Mouse (Mus musculus): ENCODE results near the gene Lrrc1.

The Lrrc1 gene

GRCm38 (mm10) chr9:77502171-77502547 lies 42.5 kb downstream of the Lrrc1 start:
- no peak for DNase-seq (ENCODE audit: low read depth, low spot score)

GRCm38 (mm10) chr9:77499084-77499483 lies 45.6 kb downstream of the Lrrc1 start:
- DNase-seq (ENCODE audit: low read depth, low spot score), result no peak

GRCm38 (mm10) chr9:77498406-77498805 lies 46.3 kb downstream of the Lrrc1 start:
- DNase-seq (ENCODE audit: low read depth, low spot score), result no peak

GRCm38 (mm10) chr9:77497173-77497572 lies 47.5 kb downstream of the Lrrc1 start:
- DNase-seq (ENCODE audit: low read depth, low spot score), result no peak

- DNase-seq (ENCODE audit: low read depth, low spot score), result no peak
Observed at GRCm38 (mm10) chr9:77496540-77497062, 48.1 kb downstream of the Lrrc1 start.

GRCm38 (mm10) chr9:77494307-77494706 lies 50.4 kb downstream of the Lrrc1 start:
- no peak for DNase-seq (ENCODE audit: low read depth, low spot score)

GRCm38 (mm10) chr9:77488611-77489010 lies 56.1 kb downstream of the Lrrc1 start:
- no peak for DNase-seq (ENCODE audit: low read depth, low spot score)

GRCm38 (mm10) chr9:77487427-77487826 lies 57.2 kb downstream of the Lrrc1 start:
- no peak for DNase-seq (ENCODE audit: low read depth, low spot score)

GRCm38 (mm10) chr9:77485915-77486314 lies 58.8 kb downstream of the Lrrc1 start:
- DNase-seq (ENCODE audit: low read depth, low spot score), result no peak

- DNase-seq (ENCODE audit: low read depth, low spot score), result no peak
Observed at GRCm38 (mm10) chr9:77484751-77485150, 59.9 kb downstream of the Lrrc1 start.

GRCm38 (mm10) chr9:77483559-77483958 lies 61.1 kb downstream of the Lrrc1 start:
- no peak for DNase-seq (ENCODE audit: low read depth, low spot score)

- no peak for DNase-seq (ENCODE audit: low read depth, low spot score)
Observed at GRCm38 (mm10) chr9:77482281-77482680, 62.4 kb downstream of the Lrrc1 start.

- DNase-seq (ENCODE audit: low read depth, low spot score), result no peak
Observed at GRCm38 (mm10) chr9:77481380-77481779, 63.3 kb downstream of the Lrrc1 start.

- DNase-seq (ENCODE audit: low read depth, low spot score), result no peak
Observed at GRCm38 (mm10) chr9:77480574-77481319, 63.9 kb downstream of the Lrrc1 start.

- DNase-seq (ENCODE audit: low read depth, low spot score), result no peak
Observed at GRCm38 (mm10) chr9:77480001-77480400, 64.7 kb downstream of the Lrrc1 start.

- DNase-seq (ENCODE audit: low read depth, low spot score), result no peak
Observed at GRCm38 (mm10) chr9:77478166-77478920, 66.3 kb downstream of the Lrrc1 start.

- DNase-seq (ENCODE audit: low read depth, low spot score), result no peak
Observed at GRCm38 (mm10) chr9:77474535-77474934, 70.1 kb downstream of the Lrrc1 start.

GRCm38 (mm10) chr9:77472557-77472956 lies 72.1 kb downstream of the Lrrc1 start:
- DNase-seq (ENCODE audit: low read depth, low spot score), result no peak

GRCm38 (mm10) chr9:77471646-77472220 lies 72.9 kb downstream of the Lrrc1 start:
- DNase-seq (ENCODE audit: low read depth, low spot score), result no peak

GRCm38 (mm10) chr9:77469791-77470607 lies 74.7 kb downstream of the Lrrc1 start:
- DNase-seq (ENCODE audit: low read depth, low spot score), result no peak

GRCm38 (mm10) chr9:77466926-77467325 lies 77.7 kb downstream of the Lrrc1 start:
- no peak for DNase-seq (ENCODE audit: low read depth, low spot score)

- no peak for DNase-seq (ENCODE audit: low read depth, low spot score)
Observed at GRCm38 (mm10) chr9:77465401-77465800, 79.3 kb downstream of the Lrrc1 start.

Measured in c-Kit-negative CD71-positive TER-119-positive erythroid progenitor cells, embryonic 14.5 days (primary cell).